8 mouse cellular contexts compared by ENCODE assay signal in the genomic region with DNA sequence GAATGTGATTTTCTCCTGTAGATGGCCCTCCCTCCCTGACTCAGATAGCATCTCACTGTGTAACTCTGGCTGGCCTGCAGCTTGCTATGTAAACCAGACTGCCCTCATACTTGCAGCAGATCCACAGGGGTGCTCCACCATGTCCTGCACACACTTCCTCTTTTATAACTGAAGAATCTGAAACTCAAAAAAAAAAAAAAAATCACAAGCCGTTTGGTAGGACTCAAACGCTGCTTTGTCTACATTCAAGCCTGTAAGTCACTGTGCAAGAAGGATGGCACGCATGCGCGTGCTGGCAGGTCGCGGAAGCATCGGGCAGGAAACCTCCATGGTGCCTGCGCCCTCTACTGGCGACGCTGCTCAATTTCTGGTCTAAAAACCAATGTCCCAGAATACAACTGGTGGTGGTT. TPM values are rescaled to one million over a fixed set of nuclear protein-coding genes. Genes with fewer than 3 reads are reported as not detected.
A peak's percentile ranks its signal among the peaks of the same experiment; 100 is the strongest.
DNase-seq lines count a peak whose midpoint lies in the region; ATAC-seq lines count a peak whose summit lies in the region.

No protein-coding gene starts in this region.

- peak overlapping the region in 1 of 2 experiments; percentile 13; a peak in 1 of 4 replicates for H3K4me3 ChIP-seq in heart, embryonic 14.5 days (ENCODE audit: control insufficient read depth in 1 of 2, insufficient read depth in 1 of 2, low read depth in 1 of 2, low read length in 2 of 2)
- no peak overlapping the region for H3K4me3 ChIP-seq in liver, embryonic 13.5 days (replicated peaks)
- H3K4me3 ChIP-seq in stomach, embryonic 16.5 days (replicated peaks; ENCODE audit: low read length), result peak overlapping the region; percentile 18; the same call in 1 of the 2 replicates

- no peak for ATAC-seq in heart, embryonic 14.5 days (ENCODE audit: insufficient number of reproducible peaks, insufficient read depth, low FRiP score, low read depth)
- ATAC-seq in liver, embryonic 13.5 days (ENCODE audit: low read depth), result peak; percentile 74
- peak; percentile 63; the same call in 1 of the 2 replicates for ATAC-seq in stomach, embryonic 16.5 days (ENCODE audit: insufficient read depth, low FRiP score)

- H3K27ac ChIP-seq in heart, embryonic 14.5 days (replicated peaks in 1 of 2; ENCODE audit: control insufficient read depth in 1 of 2, insufficient read depth in 1 of 2, low read depth in 2 of 2, low read length in 2 of 2), result no peak overlapping the region
- H3K27ac ChIP-seq in liver, embryonic 13.5 days, result no peak overlapping the region
- peak overlapping the region; percentile 12; the same call in 1 of the 2 replicates for H3K27ac ChIP-seq in stomach, embryonic 16.5 days (ENCODE audit: low read length)

- no peaks in the 10 kb centered on the region for H3K36me3 ChIP-seq in heart, embryonic 14.5 days (ENCODE audit: control insufficient read depth, insufficient read depth, low read length)
- no peaks in the 10 kb centered on the region for H3K36me3 ChIP-seq in liver, embryonic 13.5 days
- no peaks in the 10 kb centered on the region for H3K36me3 ChIP-seq in stomach, embryonic 16.5 days (ENCODE audit: control insufficient read depth, insufficient read depth, low read length)

- no peaks in the 10 kb centered on the region for H3K27me3 ChIP-seq in heart, embryonic 14.5 days (ENCODE audit: control insufficient read depth, insufficient read depth, low read length)
- H3K27me3 ChIP-seq in liver, embryonic 13.5 days, result no peaks in the 10 kb centered on the region
- H3K27me3 ChIP-seq in stomach, embryonic 16.5 days (ENCODE audit: control insufficient read depth, insufficient read depth, low read length), result no peaks in the 10 kb centered on the region; the same call in 1 of the 2 replicates

- peak overlapping the region; percentile 38; the same call in 1 of the 2 replicates for H3K9ac ChIP-seq in heart, embryonic 14.5 days (ENCODE audit: low read length)
- no peak overlapping the region for H3K9ac ChIP-seq in liver, embryonic 13.5 days
- H3K9ac ChIP-seq in stomach, embryonic 16.5 days (ENCODE audit: low read length), result peak overlapping the region; percentile 60

- no peaks in the 10 kb centered on the region for H3K9me3 ChIP-seq in heart, embryonic 14.5 days (ENCODE audit: control insufficient read depth, low read length)
- no peaks in the 10 kb centered on the region for H3K9me3 ChIP-seq in liver, embryonic 13.5 days (replicated peaks)
- H3K9me3 ChIP-seq in stomach, embryonic 16.5 days (replicated peaks; ENCODE audit: control insufficient read depth, low read length), result no peaks in the 10 kb centered on the region

- peak overlapping the region; percentile 58 for H3K4me2 ChIP-seq in heart, embryonic 14.5 days (ENCODE audit: low read length)
- H3K4me2 ChIP-seq in liver, embryonic 13.5 days, result peak overlapping the region; percentile 21
- peak overlapping the region; percentile 49 for H3K4me2 ChIP-seq in stomach, embryonic 16.5 days (ENCODE audit: low read depth, low read length)

- DNase-seq in CD4-positive helper T cell, adult 2 months (ENCODE audit: low read depth, low spot score), result peak; percentile 96
- peak; percentile 89 for DNase-seq in brain, embryonic 18.5 days (ENCODE audit: low read depth, low spot score)
- DNase-seq in fibroblast of lung, adult 2 months (ENCODE audit: low read depth), result peak; percentile 87
- peak; percentile 93 for DNase-seq in kidney, postnatal 14 days
- DNase-seq in liver, embryonic 13.5 days, result peak; percentile 84
- peak; percentile 89 for DNase-seq in neural tube, embryonic 10.5 days (ENCODE audit: extremely low spot score, low spot score)

- WGBS in heart, embryonic 14.5 days, result under 1% methylated on average over 11 of the region's 11 CpGs
- WGBS in liver, embryonic 13.5 days (ENCODE audit: insufficient replicate concordance), result under 1% methylated on average over 11 of the region's 11 CpGs
- 0% methylated on average over 11 of the region's 11 CpGs for WGBS in stomach, embryonic 16.5 days

- H3K4me1 ChIP-seq in heart, embryonic 14.5 days (ENCODE audit: control insufficient read depth in 2 of 2, insufficient read depth in 2 of 2, low read length in 2 of 2), result peaks cover 0 to 4% of the 10 kb centered on the region in 2 experiments; a peak in 1 of 4 replicates
- peaks cover 24% of the 10 kb centered on the region for H3K4me1 ChIP-seq in liver, embryonic 13.5 days (replicated peaks)
- no peaks in the 10 kb centered on the region; the same call in 1 of the 2 replicates for H3K4me1 ChIP-seq in stomach, embryonic 16.5 days (ENCODE audit: control insufficient read depth, insufficient read depth, low read length)

RNA-seq across cellular contexts. Expression of a gene that starts 19.8 kb away (rescaled TPM):
- 0.15 TPM in 1 of 2 replicates, not detected in the other for polyA plus RNA-seq in heart, embryonic 14.5 days (2014; fragmentation: Nextera tagmentation; extraction: Ambion mirVana)
- polyA plus RNA-seq in liver, embryonic 13.5 days (2015; fragmentation: Nextera tagmentation; extraction: Ambion mirVana), result 13.0 and 15.2 TPM in 2 replicates
- polyA plus RNA-seq in stomach, embryonic 16.5 days (2015; fragmentation: Nextera tagmentation; extraction: Ambion mirVana), result 134 and 192 TPM in 2 replicates

RNA-seq across cellular contexts. Expression of a gene that starts 30.5 kb away (rescaled TPM):
- 2.0 and 2.3 TPM in 2 replicates for polyA plus RNA-seq in heart, embryonic 14.5 days (2014; fragmentation: Nextera tagmentation; extraction: Ambion mirVana)
- 0.93 and 1.0 TPM in 2 replicates for polyA plus RNA-seq in liver, embryonic 13.5 days (2015; fragmentation: Nextera tagmentation; extraction: Ambion mirVana)
- polyA plus RNA-seq in stomach, embryonic 16.5 days (2015; fragmentation: Nextera tagmentation; extraction: Ambion mirVana), result 12.5 and 16.8 TPM in 2 replicates

RNA-seq across cellular contexts. Expression of a gene that starts 58.9 kb away (rescaled TPM):
- not detected in 2 replicates for polyA plus RNA-seq in heart, embryonic 14.5 days (2014; fragmentation: Nextera tagmentation; extraction: Ambion mirVana)
- polyA plus RNA-seq in liver, embryonic 13.5 days (2015; fragmentation: Nextera tagmentation; extraction: Ambion mirVana), result not detected in 2 replicates
- polyA plus RNA-seq in stomach, embryonic 16.5 days (2015; fragmentation: Nextera tagmentation; extraction: Ambion mirVana), result 0.04 TPM in 1 of 2 replicates, not detected in the other

Comparison
In these comparisons a context has a peak if more than half of its experiments do, and no peak if none do; other contexts are left out.
1. RNA of a gene that starts 19.8 kb away (polyA plus RNA-seq): 134 to 192 TPM in stomach, embryonic 16.5 days and 13.0 to 15.2 TPM in liver, embryonic 13.5 days; 0.15 TPM in heart, embryonic 14.5 days; every median in the first group is over 10 times any median in the second.
2. Peak in every context shown above with its lines, with median percentiles within 50 percentile points of each other: DNase-seq and H3K4me2 ChIP-seq.